Mouse (Mus musculus): ENCODE results near the gene Gm11627.

The Gm11627 gene

DNA sequence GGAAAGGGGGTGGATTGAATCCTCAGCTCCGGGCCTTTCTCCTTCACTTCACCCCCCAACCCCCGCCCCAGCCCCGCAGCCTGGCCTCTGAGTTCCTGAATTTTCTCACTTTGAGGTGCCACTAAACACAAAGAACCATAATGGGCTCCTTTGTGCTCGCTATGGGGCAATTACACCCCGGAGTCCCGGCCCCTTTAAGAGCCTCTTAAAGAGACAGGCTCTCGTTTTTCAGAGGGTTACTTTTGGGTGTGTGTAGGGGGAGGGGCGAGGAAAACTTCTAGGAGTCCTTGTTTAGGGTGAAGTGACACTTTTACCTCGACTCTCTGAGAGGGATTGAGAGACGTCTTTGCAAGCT lies 24.2 kb upstream of the Gm11627 start:
- in situ Hi-C loops (cut with MboI; ENCODE audit: unreplicated experiment in 2 of 2): no loop called here

DNA sequence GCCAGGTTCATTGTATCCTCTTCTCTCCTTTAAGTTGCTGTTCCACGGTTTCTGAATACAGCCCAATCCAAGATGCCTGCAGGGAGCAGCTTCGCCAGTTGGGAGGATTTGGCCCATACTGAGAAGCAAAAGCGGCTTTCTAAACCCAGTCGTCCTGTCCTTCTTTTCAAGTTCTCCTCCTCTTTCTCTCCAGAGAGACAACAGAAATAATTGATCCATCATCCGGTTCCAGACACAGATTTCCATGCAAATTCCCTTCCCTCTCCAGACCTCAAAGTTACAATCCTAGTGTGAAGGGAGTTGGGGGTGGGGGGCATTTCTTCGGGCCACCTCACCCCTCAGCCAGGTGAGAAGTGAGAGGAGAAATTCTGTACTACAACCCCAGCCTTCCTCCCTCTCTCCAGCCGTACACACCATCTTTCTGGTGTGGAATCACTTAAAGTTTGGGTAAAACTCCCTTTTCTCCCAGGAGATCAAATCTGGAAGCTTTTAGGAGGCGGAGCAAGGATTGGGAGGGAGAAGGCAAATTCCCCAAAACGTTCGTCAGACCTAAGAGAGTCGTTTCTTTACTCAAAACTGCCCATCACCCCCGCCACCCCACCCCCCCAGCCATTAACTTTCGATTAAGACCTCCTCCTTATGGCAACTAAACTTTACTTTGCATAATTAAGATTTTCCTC lies 23.7 kb upstream of the Gm11627 start:
- in situ Hi-C loops (cut with MboI; ENCODE audit: unreplicated experiment in 2 of 2): no loop called here

DNA sequence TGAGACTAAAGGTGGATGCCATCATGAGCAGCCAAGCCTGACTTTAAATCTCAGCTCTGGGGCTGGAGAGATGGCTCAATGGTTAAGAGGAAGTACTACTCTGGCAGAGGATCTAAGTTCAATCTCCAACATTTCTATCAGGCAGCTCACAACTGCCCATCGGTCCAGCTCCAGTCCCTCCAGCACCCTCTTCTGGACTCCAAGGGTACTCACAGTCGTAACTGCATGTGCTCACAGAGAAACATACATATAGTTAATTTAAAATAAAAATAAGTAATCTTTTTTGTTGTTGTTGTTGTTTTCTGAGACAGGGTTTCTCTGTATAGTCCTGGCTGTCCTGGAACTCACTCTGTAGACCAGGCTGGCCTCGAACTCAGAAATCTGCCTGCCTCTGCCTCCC lies 20.7 kb upstream of the Gm11627 start:
- in situ Hi-C loops (cut with MboI; ENCODE audit: unreplicated experiment in 2 of 2): no loop called here

DNA sequence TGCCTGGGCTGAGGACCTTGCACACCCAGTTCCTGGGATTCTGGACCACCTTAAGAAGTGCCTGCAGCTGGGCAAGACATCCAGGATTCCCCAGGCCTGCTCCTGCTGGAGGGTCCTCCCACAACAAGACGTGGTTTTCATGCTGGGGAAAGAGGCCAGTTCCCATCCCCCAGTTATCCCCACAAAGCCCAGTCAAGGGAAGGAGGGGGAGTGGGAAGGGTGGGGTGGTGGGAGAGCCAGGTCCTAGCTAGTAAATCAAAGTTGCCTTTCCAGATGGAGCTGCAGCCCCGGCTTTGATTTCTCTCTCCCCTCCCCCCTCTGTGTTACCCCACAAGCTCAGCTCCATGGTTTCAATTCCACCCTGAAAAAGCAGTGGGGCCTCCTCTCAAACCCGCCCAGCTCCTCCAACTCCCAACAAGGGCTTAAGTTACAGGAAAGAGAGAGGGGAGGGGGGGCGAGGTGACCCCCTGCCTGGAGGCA lies 16.1 kb upstream of the Gm11627 start:
- in situ Hi-C loops (cut with MboI; ENCODE audit: unreplicated experiment in 2 of 2): no loop called here

DNA sequence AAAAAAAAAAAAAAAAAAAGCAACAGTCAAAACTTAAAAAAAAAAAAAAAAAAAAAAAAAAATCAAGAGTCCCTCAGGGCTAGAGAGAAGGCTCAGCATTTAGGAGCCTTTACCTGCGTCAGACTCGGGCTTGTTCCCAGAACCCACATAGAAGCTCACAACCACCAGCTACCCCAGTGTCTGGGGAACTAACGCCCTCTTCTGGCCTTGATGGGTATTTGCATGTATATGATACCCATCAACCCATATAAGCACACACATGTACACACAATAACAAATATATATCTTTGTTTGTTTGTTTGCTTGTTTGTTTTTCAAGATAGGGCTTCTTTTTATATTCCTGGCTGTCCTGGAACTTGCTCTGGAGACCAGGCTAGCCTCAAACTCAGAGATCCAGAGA lies 8.3 kb upstream of the Gm11627 start:
- in situ Hi-C loops (cut with MboI; ENCODE audit: unreplicated experiment in 2 of 2): no loop called here

DNA sequence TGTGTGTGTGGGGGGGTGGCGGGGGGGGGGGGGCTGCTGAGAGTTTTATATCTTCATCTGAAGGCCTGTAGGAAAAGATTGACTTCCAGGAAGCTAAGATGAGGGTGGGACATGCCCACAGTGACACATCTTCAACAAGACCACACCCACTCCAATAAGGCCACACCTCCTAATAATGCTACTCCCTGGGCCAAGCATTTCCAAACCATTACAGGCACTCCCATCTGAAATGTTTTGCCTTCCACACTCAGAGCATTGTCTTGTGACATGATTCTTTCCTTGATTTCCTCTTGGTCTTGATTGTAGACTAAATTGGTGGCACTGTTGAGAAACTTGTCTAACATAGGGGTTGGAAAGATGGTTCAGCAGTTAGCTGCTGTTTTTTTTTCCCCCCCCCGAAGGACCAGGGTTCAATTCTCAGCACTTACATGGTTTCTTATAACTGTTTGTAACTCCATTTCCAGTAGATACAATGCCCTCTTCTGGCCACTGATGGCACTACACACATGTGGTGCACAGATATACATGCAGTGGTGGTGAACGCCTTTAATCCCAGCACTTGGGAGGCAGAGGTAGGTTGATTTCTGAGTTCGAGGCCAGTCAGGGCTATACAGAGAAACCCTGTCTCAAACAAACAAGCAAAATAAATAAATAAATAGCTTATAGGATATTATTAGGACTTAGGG lies 7.3 kb upstream of the Gm11627 start:
- in situ Hi-C loops (cut with MboI; ENCODE audit: unreplicated experiment in 2 of 2): no loop called here

DNA sequence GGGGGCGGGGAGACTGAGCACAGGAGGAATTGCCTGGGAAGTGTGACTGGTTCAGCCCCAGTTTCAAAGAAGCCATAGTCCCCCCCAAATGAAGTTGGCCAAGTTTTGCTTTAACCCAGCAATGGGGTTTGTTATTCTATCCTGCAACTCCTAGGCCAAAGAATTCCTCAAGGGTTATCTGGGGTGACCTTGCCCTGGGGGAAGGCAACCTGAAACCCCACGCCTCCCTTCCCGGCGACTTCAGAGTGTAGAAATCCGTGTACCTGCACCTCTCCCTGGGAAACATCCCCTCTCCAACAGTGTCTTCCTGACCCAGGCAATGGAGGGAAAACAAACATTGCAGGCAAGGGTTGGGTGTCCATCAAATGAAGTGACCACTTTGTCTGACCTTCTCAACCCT lies 3.5 kb upstream of the Gm11627 start:
- in situ Hi-C loops (cut with MboI; ENCODE audit: unreplicated experiment in 2 of 2): no loop called here

DNA sequence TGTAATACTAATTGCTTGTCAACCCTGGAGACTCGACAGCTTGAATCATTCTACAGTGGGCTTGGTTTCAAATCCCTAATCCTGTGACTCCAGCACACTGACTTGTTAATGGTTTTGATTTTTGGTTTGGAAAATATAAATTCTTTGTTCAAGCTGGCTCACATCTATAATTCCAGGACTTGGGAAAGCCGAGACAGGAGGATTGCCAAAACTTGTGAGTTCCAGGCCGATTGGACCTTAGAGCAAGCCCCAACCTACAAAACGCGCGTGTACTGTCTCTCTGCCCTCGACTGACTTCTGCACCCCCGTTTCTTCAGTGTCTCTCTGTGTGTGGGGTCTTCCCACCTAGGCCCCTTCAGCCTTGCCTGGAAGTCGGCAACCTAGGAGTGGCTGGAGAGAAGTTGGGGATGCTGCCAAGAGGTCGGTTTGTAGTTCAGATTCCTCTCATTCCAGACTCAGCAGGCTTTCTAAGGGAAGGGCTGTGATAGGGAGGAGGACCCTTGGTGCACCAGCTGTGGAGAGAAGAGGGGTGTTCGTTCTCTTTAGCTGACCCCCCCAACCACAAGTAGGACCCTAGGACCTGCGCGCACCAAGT lies 2.9 kb upstream of the Gm11627 start:
- in situ Hi-C loops (cut with MboI; ENCODE audit: unreplicated experiment in 2 of 2): no loop called here

DNA sequence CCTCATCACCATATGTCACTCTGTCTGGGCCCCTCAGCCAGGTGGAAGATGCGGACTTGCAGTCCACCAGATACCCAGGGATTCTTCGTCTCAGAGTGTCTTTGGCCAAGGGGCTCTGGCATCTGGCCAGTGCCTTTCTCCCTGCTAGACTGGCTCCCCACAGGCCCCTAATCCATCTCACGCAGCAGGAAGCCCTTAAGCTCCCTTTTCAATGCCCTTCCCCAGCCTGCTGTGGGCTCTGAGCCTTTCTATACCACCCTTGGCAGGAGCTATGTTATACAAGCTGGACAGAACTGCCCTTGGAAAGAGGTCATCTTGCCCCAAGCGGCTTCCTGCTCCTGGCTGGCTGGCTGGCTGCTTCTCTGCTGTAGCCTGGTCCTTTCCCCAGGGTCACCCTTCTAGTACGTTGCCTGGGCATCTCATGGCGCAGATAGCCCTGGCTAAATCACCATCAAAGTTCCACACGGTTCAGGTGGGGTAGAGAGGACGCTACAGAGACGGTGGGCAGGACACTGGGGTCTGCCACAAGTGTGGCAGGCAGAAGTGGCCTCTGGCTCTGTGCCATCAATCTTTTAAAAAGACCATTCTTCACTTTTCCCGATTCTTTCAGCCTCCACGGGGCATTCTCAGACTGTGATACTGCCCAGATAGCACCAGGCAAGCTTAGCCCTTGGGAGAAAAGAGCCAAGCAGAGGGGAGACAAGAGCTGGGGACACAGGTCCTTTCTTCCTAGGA lies 2.2 kb upstream of the Gm11627 start:
- in situ Hi-C loops (cut with MboI; ENCODE audit: unreplicated experiment in 2 of 2): no loop called here

DNA sequence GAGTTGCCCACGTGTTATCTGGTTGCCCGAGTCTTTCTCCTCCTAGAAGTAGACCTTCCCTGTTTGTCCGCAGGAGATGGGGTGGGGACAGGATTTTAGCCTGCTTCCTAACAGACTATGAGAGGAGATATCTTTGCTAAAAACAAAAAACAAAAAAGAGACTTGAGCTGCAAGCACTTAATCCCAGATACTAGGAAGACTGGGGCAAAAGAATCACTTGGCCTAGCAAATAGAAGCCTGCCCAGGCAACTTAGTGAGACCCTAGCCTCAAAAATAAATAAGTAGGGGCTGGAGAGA lies 721 bp upstream of the Gm11627 start:
- in situ Hi-C loops (cut with MboI; ENCODE audit: unreplicated experiment in 2 of 2): no loop called here

DNA sequence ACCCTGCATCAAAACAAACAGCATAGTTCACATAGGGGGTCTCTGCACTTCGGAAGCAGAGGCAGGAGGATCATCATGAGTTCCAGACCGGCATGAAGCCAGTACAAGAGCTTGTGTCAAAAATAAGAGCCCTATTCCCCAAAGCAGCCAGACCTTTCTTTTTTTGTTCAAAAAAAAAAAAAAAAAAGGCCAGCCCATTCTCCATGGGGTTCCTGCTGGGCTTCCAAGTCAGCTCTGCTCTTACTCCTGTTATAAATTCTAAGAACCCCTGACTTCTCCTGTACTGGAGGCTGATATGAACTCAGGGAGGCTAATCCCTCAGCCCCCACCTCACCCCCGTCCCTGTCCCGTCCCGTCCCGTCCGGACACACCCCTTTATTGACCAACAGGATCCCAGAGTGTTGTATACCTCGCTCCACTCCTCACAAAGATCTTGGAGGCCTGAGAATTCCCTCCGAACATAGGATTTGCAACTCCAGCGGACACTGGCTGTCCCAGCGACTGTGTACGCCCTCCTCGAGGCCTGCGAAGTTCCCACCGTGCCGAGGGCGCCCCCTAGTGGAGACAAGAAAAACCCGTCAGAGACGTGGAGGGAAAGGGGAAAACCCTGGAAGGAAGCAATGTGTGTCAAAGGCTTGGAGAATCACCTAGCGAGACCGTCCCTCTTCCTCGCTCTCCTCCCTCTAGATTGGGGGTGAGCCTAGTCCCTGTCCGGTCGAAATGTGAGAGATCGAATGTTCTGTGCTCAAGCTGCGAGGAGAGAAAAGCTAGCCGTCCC lies 731 bp downstream of the Gm11627 start:
- in situ Hi-C loops (cut with MboI; ENCODE audit: unreplicated experiment in 2 of 2): loop anchor here in 1 of 2 experiments (5.0 kb wide), 2 partner anchors 74 to 91 kb away; no protein-coding TSS in a partner anchor

DNA sequence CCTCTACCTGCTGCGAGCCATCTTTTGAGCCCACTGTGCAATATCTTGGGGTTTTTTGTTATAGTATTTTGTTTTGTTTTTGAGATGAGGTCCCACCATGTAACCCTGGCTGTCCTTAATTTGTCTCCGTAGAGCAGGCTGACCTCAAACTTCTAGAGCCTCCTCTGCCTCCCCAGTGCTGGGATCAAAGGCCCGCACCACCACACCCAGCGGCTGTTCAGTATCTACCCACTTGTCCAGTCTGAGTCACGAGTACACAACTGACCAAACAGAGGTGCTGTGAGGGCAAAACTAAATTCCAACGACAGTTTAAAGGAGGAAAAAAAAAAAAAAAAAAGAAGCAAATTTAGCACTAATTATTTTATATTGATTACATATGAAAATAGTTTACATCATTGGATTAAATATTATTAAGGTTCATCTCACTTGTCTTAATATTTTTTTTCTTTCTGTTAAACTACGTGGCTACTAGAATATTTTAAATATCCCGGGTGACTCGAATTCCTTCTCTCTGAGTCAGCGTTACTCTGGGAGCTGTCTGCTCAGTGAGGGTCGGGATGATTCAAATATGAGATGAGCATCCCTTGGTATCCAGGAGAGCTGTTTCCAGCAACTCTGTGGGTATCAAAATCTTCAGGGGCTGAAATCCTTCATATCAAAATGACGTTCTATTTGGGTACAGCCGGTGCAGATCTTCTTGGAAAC lies 3.1 kb downstream of the Gm11627 start:
- in situ Hi-C loops (cut with MboI; ENCODE audit: unreplicated experiment in 2 of 2): loop anchor here in 1 of 2 experiments (5.0 kb wide), 2 partner anchors 76 to 89 kb away; no protein-coding TSS in a partner anchor

DNA sequence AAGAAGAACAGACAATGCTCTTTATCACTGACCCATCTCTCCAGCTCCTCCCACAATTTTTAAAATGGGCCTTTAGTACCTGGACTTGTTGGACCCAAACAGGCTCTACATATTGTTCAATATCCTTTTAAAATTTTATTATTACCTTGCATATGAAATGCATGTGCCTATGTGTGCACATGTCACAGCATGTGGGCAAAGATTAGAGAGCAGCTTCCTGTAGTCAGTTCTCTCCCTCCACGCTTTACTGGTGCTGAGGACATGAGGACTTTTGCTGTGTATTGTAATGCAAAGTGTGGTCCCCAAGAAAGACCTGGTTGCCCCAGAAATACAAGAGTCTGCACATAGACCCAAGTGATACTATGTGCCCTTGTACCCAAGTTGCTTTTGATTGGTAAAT lies 4.2 kb downstream of the Gm11627 start:
- in situ Hi-C loops (cut with MboI; ENCODE audit: unreplicated experiment in 2 of 2): loop anchor here in 1 of 2 experiments (5.0 kb wide), 2 partner anchors 77 to 88 kb away; no protein-coding TSS in a partner anchor

DNA sequence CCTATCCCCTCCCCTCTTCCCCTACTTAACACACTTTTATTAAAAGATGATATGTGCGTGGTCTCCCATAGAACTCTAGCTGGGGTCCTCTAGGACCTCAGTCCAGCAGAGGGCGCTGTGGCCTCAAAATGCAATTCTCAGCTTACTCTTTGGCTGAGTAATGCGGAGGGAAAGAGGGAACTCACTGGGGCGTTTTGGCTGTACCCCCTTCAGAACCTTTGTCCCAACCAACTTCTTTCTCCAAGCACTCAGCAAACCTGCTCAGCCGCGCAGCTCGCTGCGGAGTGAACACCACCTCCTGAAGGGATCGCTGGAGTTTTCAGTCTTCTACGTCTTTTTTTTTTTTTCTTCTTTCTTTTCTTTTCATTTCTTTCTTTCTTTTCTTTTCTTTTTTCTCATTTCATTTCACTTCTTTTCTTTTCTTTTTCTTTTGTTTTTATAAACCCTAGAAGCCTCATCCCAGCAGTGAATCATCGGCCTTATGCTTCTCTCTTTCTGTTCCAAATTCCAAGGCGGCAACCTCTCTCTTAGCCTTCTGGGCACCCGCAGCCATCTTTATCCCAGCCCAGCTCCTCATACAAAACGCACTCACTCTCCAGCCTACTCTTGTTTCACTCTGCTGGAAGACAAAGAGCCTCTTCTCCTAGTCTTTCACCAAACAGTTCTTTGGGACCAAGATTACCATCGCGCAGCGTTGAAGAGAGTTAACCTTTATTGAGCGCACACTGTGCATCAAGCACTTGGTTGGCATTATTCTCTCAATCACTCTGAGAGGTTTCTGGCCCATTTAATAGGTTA lies 6.2 kb downstream of the Gm11627 start:
- in situ Hi-C loops (cut with MboI; ENCODE audit: unreplicated experiment in 2 of 2): no loop called here

DNA sequence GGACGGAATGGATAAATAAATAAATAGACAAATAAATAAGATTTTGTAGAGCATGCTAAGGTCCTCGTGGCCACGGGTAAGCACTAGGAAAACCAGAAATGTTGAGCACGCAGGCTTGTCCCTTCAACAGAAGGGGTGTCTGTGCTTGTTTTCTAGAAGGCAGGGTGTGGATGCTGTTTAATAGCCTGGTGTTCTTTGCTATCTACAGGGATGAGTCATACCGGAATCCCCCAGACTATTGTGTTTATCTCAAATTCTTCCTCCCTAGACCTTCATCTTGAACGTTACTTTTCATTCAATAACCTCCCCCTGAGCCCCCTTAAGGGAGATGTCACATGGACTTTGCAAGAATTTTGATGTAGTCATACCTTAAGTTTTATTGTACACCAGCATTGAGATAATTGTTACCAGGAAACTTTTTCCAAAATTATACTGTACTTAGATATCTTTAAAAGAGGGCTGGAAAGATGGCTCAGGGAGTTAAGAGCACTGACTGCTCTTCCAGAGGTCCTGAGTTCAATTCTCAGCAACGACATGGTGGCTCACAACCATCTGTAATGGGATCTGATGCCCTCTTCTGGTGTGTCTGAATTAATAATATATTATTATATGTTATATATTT lies 10.4 kb downstream of the Gm11627 start:
- in situ Hi-C loops (cut with MboI; ENCODE audit: unreplicated experiment in 2 of 2): no loop called here

DNA sequence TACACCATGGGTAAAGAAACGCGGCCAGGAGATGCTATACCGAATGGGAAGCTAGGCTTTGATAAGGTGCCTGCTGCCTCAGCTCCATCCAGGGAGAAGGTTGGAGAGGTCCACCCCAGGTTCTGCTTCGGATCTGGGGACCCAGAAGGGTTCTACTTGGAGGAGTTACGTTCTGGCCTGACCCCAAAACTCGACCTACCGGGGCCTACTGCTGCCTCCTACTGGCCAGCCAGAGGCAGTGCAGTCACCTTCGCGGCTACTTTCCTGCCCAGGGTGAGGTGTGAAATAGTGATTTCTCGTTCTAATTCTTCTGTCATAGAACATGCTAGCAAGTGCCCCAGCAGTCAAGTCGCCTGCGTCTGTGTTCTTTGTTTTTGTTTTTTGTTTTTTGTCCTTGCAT lies 11.1 kb downstream of the Gm11627 start:
- in situ Hi-C loops (cut with MboI; ENCODE audit: unreplicated experiment in 2 of 2): no loop called here

DNA sequence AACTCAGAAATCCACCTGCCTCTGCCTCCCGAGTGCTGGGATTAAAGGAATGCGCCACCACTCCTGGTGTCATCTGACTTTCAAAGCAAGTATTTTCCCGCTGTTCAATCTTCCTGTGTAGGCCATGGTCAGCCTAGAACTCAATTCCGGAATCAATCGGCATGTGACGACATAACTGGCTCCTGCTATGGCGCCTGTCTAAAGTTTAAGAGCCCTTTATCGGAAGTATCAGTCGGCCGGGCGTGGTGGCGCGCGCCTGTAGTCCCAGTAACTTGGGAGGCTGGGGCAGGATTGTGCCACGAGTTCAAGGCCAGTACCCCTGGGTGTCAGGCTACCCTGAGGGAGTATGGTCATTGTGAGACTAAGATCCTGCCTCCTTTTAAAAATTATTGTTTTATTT lies 11.5 kb downstream of the Gm11627 start:
- in situ Hi-C loops (cut with MboI; ENCODE audit: unreplicated experiment in 2 of 2): no loop called here

DNA sequence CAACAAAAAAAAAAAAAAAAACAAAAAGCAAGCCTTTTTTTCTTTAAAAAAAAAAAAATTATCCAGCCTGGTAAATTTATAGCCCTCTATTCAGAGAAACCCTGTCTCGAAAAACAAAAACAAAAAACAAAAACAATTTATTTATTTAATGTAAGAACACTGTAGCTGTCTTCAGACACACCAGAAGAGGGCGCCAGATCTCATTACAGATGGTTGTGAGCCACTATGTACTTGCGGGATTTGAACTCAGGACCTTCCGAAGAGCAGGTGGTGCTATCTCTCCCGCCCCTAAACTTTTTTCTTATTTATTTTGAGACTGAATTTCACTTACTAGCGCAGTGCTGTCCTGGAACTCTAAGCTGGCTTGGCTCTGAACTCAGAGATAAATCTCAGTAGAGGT lies 12.1 kb downstream of the Gm11627 start:
- in situ Hi-C loops (cut with MboI; ENCODE audit: unreplicated experiment in 2 of 2): no loop called here

DNA sequence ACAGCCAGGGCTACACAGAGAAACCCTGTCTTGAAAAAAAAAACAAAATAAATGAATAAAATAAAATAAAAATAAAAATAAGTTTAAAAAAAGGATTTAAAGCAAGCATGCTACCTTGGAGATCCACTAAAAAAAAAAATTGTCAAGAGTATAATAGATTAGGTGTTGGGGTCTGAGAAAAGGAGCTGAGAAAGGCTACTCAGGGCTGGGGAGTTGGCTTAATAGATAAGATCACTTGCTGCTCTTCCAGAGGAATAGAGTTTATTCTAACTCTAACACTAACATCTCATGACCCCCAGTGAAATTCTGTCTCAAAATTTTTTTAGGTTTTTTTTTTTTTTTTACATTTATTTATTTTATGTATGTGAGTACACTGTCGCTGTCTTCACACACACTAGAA lies 13.0 kb downstream of the Gm11627 start:
- in situ Hi-C loops (cut with MboI; ENCODE audit: unreplicated experiment in 2 of 2): no loop called here
